Mouse (Mus musculus) olfactory bulb, adult 2 months (tissue): ENCODE measurements around the gene Rora.

Experiments used
- CTCF ChIP-seq: fragments of 200-500 bp; IDR thresholded peaks from 2 replicates; pipeline ENCODE4 v1.5.1; 2012; ENCODE audit warnings: low read depth, mild to moderate bottlenecking, low read length, moderate library complexity; ENCODE audit not compliant: insufficient read depth
- POLR2A ChIP-seq: fragments of 200-500 bp; IDR thresholded peaks from 2 replicates; pipeline ENCODE4 v1.6.1; 2012; ENCODE audit warnings: mild to moderate bottlenecking, low read depth, low read length, moderate library complexity; ENCODE audit not compliant: insufficient read depth

DNA sequence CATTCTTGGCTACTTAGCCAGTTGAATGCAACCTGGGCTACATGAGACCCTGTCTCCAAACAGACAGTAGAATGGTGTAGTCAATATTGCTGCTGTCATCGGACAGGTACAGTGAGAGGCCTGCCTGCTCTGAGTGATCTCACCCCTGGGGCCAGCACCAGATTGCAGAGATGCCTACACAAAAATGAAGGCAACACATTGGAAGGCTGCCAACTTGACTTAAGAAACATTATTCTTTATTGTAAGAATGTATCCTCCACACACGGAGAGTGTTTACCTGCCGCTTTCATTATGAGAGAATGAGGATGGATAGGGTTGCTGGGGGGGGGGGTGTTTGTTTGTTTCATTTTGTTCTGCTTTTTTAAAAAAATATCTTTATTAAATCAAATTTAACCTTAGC lies 592.6 kb downstream of the Rora start:
- TF ChIP-seq POLR2A: no peak
- TF ChIP-seq CTCF: no peak
